Mouse (Mus musculus): ENCODE measurements at regions not wholly inside any gene's neighbourhood (a gene's known extent, or its start where the extent isn't known, plus 50 kb on each side); places are given as distances from the start of the nearest gene placed in this dataset.

DNA sequence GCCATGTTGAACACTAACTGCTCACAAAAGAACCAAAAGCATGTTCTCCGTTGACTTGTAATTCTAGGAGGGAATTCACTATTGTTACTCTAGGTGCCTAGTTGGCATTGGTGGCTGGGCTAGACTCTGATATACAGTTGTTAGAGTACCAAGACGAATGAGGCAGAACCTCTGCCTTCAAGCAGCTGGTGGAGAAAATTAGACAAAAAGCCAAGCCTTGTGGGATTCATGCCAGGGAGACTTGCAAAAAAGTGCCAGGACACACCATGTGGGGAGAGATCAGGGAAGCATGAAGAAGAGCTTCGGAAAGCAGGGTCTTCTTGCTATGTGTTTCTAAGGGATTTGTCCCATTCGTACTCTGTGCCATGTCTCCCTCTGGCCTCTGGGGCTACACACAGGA is 97.2 kb upstream of the Ppp2r3a start:
- DNase-seq, result no peak

DNA sequence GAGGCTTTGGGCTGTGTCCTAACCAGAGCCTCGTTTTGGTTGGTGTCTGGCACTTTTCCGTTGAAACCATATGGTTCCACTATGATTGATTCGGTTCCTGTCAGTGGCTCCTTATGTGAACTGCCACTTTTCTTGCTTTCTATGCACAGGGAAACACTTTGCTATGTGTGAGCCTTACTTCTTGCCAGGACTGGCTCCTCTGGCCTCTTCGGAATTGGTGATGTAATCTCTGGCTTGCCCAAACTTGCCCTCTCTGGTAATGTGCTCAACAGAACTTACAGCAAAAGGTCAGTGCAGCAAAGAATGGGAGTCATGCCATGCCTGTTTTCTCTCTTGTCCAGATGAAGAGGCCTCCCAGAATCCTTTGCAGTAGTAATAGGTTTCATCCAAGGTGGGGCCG is 91.3 kb upstream of the Ppp2r3a start:
- no peak for DNase-seq

DNA sequence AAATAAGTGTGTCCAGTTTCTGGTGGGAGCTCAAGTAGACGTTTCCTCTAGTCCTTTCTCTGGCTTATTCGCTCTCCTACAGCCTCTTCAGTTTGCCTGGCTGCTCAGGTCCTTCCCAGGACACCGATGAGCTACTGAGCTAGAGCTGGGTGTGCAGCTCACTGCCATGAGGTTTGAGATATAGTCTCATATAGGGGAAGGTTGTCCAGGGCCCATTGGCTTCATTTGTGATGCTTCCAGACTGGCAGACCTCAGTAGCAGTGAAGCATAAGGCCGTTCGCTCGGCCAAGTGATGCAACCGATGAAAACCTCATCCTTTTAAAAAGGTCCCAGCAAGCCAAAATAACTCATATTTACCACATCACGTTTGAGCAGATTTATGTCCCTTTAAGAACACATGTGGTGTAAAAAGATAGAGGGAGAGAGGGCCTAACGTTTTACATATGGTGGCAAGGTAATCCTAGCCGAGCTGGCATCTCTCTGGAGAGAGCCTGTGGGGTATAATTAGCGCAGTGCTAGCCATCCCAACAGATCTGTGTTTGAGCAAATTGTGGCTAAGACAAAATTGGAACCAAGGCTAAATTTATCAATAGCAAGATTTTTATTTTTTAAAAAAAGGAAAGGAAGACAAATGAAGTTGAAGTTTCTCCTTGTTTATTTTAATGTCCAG is 89.3 kb upstream of the Ppp2r3a start:
- DNase-seq, result no peak

DNA sequence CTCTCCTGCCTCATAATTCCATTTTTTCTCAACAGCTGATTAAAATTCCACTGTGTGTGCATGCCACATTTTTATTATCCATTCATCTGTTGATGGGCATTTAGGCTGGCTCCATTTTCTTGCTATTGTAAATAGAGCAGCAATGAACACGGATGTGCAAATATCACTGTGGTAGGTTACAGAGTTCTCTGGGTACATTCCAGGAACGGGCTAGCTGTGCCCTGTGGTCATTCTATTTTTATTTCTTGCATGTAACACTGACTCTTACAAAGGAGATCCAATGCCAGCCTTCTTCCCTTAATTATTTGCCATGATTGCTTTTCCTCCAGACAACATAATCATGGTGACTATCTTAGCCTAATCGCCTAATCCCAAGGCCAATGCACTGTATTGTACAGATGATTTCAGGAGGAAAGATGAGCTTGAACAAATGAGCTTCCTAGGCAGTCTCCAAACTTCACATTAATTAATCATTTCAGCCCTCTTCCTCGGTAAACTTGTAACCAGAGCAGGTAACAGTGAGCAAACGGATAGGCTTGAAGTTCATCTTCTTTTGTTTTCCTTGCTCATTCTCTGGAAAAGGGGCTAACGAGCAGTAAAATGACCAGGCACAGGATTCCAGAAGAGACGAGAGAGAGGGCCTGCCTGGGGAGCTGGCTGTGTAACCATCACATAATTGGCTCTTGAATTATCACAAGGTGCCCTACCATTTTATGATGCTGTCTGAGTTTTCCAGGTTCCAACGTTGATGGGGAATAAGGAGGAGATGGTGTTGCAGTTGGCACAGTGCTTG is 77.6 kb upstream of the Ppp2r3a start:
- DNase-seq, result no peak

DNA sequence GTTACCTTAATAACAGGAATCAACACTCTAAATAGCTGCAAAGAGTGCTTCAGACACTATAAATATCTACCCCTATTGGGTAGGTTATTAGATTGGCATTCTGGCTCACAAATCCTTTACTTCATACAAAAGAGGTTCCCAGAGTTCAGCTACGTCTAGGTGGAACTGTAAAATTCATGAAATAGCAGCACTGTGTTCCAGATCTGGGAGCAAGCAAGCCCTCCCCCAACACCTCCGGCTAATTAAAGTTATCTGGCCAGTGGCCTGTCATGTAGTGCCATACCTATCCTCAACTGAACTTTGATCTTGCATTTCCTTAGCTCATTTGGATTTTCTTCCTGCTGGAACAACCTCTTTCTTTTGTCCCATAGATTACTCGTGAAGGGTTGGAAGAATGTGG is 75.4 kb upstream of the Ppp2r3a start:
- DNase-seq, result no peak

DNA sequence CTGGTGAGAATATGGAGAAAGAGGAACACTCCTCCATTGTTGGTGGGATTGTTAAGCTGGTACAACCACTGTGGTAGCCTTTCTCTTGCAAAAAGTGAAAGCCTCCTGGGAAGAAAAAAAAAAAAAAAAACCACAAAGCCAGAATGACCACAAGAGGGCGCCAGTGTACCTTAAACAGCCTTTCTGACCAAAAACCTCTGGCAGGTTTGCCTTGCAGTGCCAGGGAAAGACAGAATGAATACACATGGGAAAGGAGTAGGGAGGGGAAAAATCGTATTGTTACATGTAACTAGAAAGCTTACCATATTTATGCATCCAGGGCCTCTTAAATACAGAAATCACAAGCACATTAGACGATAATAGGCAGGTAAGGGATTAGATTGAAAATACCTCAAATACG is 62.4 kb upstream of the Ppp2r3a start:
- DNase-seq, result peak; percentile 78

DNA sequence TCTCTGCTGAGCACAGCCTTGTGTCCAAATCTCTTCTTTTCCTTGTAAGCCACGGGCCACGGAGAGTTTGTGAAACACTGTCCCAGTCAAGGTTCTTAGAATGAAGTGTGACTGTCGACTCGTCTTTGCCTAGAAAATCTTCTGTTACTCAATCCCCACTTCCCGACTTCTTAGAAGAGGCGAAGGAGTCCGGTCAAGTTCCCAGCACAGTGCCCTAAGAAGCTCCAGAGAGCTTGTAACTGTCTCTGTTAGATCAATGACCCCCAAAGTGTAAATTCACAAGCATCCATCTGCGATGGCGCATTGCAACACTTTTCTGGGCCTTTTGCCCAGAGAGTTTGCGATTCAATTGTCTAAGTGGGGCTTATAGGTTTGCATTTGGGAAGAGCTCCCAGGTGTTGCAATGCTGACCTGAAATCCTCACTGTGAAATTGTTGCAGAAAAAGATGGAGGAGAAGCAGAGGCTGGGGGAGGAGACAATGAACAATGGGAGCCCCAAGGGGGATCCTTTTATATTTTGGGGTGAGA is 54.9 kb upstream of the Ppp2r3a start:
- DNase-seq, result no peak

DNA sequence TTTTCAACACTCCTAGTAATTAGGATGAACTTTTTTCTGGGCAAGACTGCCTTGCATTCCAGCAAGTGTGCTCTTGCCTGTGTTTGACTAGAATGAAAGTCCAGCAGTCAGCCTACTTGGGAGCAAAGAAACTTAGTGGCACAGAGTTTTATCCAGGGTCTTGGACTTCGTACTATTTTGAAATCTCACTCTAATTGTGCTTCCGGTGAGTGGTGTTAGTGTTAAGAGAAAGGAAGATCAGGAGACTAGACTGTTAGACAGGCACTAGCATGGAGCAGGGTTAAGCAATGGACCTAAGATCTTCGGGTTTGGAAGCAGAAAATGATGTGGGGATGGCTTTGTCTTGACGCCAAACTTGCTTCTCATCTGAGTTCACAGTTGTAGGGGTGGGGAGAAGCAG is 54.1 kb upstream of the Ppp2r3a start:
- DNase-seq, result no peak
